Mouse (Mus musculus) limb, embryonic 11.5 days (tissue): ENCODE results near the gene Rcan1. TPM values are rescaled to one million over a fixed set of nuclear protein-coding genes. Genes with fewer than 3 reads are reported as not detected.

Experiments
- ATAC-seq: fragments of 200-750 bp; cut with Nextera tagmentation; 2 replicates; pipeline ENCODE4 v1.8.0; 2017; ENCODE audit warnings: low read depth; ENCODE audit not compliant: insufficient number of reproducible peaks, low FRiP score, low TSS enrichment
- DNase-seq: peaks from one replicate; pipeline ENCODE4 v3.0.0-alpha.2; 2015; ENCODE audit warnings: low spot score
- H3K27ac ChIP-seq: fragments of 300-500 bp; sonication (generic); replicated peaks from 2 replicates; pipeline ENCODE4 v1.5.1; 2014; ENCODE audit warnings: low read depth, mild to moderate bottlenecking, low read length
- H3K27me3 ChIP-seq: fragments of 300-500 bp; sonication (generic); 2 replicates; pipeline ENCODE4 v1.6.1; 2014; ENCODE audit warnings: mild to moderate bottlenecking, low read length, mixed read lengths; ENCODE audit not compliant: control insufficient read depth, insufficient read depth
- H3K36me3 ChIP-seq: fragments of 300-500 bp; sonication (generic); 2 replicates; pipeline ENCODE4 v1.6.1; 2014; ENCODE audit warnings: mild to moderate bottlenecking, low read length, moderate library complexity, mixed read lengths; ENCODE audit not compliant: control insufficient read depth, insufficient read depth
- H3K4me1 ChIP-seq: fragments of 300-500 bp; sonication (generic); 2 replicates; pipeline ENCODE4 v1.6.1; 2014; ENCODE audit warnings: low read length, mixed read lengths; ENCODE audit not compliant: control insufficient read depth, insufficient read depth
- H3K4me2 ChIP-seq: fragments of 300-500 bp; sonication (generic); 2 replicates; pipeline ENCODE4 v1.6.1; 2014; ENCODE audit warnings: low read depth, mild to moderate bottlenecking, moderate library complexity; ENCODE audit not compliant: severe bottlenecking
- H3K4me3 ChIP-seq: fragments of 300-500 bp; sonication (generic); 2 replicates; pipeline ENCODE4 v1.5.1; 2014; ENCODE audit warnings: low read depth, low read length
- H3K9ac ChIP-seq: fragments of 300-500 bp; sonication (generic); 2 replicates; pipeline ENCODE4 v1.6.1; 2014; ENCODE audit warnings: mild to moderate bottlenecking, low read length
- H3K9me3 ChIP-seq: fragments of 300-500 bp; sonication (generic); 2 replicates; pipeline ENCODE4 v1.6.1; 2016; ENCODE audit warnings: low read length; ENCODE audit not compliant: control insufficient read depth
- WGBS: fragments of 180-500 bp; shearing (Covaris S2); extraction: QIAGEN DNeasy Blood & Tissue Kit; methylation state at CpG from one replicate; pipeline ENCODE4 v1.1.7; 2014; 5-methylcytosine and 5-hydroxymethylcytosine counted together
- polyA plus RNA-seq: library from polyadenylated mRNA; unstranded; fragments of >200 nt; fragmentation: Nextera tagmentation; extraction: Ambion mirVana; gene quantifications from 2 replicates; pipeline ENCODE4 v1.2.1, GENCODE M21; 2014

Rcan1 gene
- polyA plus RNA-seq, 1 experiment from 2014 or later = 33.0 TPM

GRCm38 (mm10) chr16:92503105-92503504 is 32.4 kb upstream of the Rcan1 start:
- no peak for ATAC-seq
- WGBS = 79% methylated on average over 5 of the region's 5 CpGs
- DNase-seq = no peak
- no peaks in the 10 kb centered on the region for H3K9me3 ChIP-seq
- no peak overlapping the region for H3K4me2 ChIP-seq
- H3K27me3 ChIP-seq = peaks cover 20% of the 10 kb centered on the region
- no peak overlapping the region for H3K9ac ChIP-seq
- no peak overlapping the region for H3K27ac ChIP-seq
- H3K4me3 ChIP-seq = no peak overlapping the region
- peaks cover 6% of the 10 kb centered on the region for H3K4me1 ChIP-seq
- no peaks in the 10 kb centered on the region for H3K36me3 ChIP-seq

GRCm38 (mm10) chr16:92500534-92500933 is 29.9 kb upstream of the Rcan1 start:
- no peak overlapping the region for H3K27ac ChIP-seq
- H3K36me3 ChIP-seq = no peaks in the 10 kb centered on the region
- peaks cover 31% of the 10 kb centered on the region for H3K27me3 ChIP-seq
- WGBS = 84% methylated on average over 8 of the region's 8 CpGs
- no peak overlapping the region for H3K4me3 ChIP-seq
- DNase-seq (no peak), ATAC-seq (no peak)
- no peak overlapping the region for H3K9ac ChIP-seq
- no peaks in the 10 kb centered on the region for H3K9me3 ChIP-seq
- H3K4me2 ChIP-seq = no peak overlapping the region
- peaks cover 6% of the 10 kb centered on the region for H3K4me1 ChIP-seq

- Histone ChIP-seq H3K9ac (no peak overlapping the region), H3K4me2 (peak overlapping the region; percentile 96; the same call in 1 of the 2 replicates), H3K4me3 (peak overlapping the region; percentile 44; the same call in 1 of the 2 replicates), H3K27me3 (peaks cover 31% of the 10 kb centered on the region), H3K4me1 (peaks cover 6% of the 10 kb centered on the region), H3K36me3 (no peaks in the 10 kb centered on the region), H3K27ac (no peak overlapping the region), H3K9me3 (no peaks in the 10 kb centered on the region)
- DNase-seq = no peak
- ATAC-seq = no peak
- WGBS = 16% methylated on average over 15 of the region's 15 CpGs
These were observed 28.7 kb upstream of the Rcan1 start for GRCm38 (mm10) chr16:92499324-92499723.

GRCm38 (mm10) chr16:92498589-92498981 is 27.9 kb upstream of the Rcan1 start:
- Histone ChIP-seq H3K9me3 (no peaks in the 10 kb centered on the region), H3K4me3 (peak overlapping the region; percentile 44), H3K27ac (no peak overlapping the region), H3K4me1 (peaks cover 6% of the 10 kb centered on the region), H3K36me3 (no peaks in the 10 kb centered on the region), H3K27me3 (peaks cover 31% of the 10 kb centered on the region), H3K9ac (peak overlapping the region; percentile 50; the same call in 1 of the 2 replicates), H3K4me2 (peak overlapping the region; percentile 96)
- ATAC-seq (no peak), DNase-seq (peak; percentile 54)
- 1% methylated on average over 34 of the region's 34 CpGs for WGBS

GRCm38 (mm10) chr16:92497851-92498588 is 27.4 kb upstream of the Rcan1 start:
- DNase-seq (no peak), ATAC-seq (no peak)
- Histone ChIP-seq H3K4me2 (peak overlapping the region; percentile 96), H3K27ac (no peak overlapping the region), H3K4me3 (peak overlapping the region; percentile 44), H3K9me3 (no peaks in the 10 kb centered on the region), H3K4me1 (peaks cover 6% of the 10 kb centered on the region), H3K27me3 (peaks cover 31% of the 10 kb centered on the region), H3K36me3 (no peaks in the 10 kb centered on the region), H3K9ac (peak overlapping the region; percentile 50; the same call in 1 of the 2 replicates)
- 8% methylated on average over 26 of the region's 26 CpGs for WGBS

- Histone ChIP-seq H3K4me2 (no peak overlapping the region), H3K27ac (no peak overlapping the region), H3K9me3 (no peaks in the 10 kb centered on the region), H3K9ac (no peak overlapping the region), H3K27me3 (no peaks in the 10 kb centered on the region), H3K4me3 (no peak overlapping the region), H3K4me1 (no peaks in the 10 kb centered on the region), H3K36me3 (no peaks in the 10 kb centered on the region)
- no peak for ATAC-seq
- 88% methylated on average over 9 of the region's 9 CpGs for WGBS
- DNase-seq = no peak
These were observed 18.7 kb upstream of the Rcan1 start for GRCm38 (mm10) chr16:92489356-92489755.

- ATAC-seq = no peak
- no peaks in the 10 kb centered on the region for H3K9me3 ChIP-seq
- no peak overlapping the region for H3K9ac ChIP-seq
- DNase-seq = no peak
- H3K4me2 ChIP-seq = no peak overlapping the region
- no peak overlapping the region for H3K4me3 ChIP-seq
- WGBS = 89% methylated on average over 5 of the region's 5 CpGs
- no peaks in the 10 kb centered on the region for H3K27me3 ChIP-seq
- no peaks in the 10 kb centered on the region for H3K36me3 ChIP-seq
- no peak overlapping the region for H3K27ac ChIP-seq
- H3K4me1 ChIP-seq = no peaks in the 10 kb centered on the region
These were observed 17.8 kb upstream of the Rcan1 start for GRCm38 (mm10) chr16:92488456-92488855.

- DNase-seq = peak; percentile 50
These were observed 16.8 kb upstream of the Rcan1 start for GRCm38 (mm10) chr16:92487489-92487888.

More at GRCm38 (mm10) chr16:92487489-92487888, 16.8 kb upstream of the Rcan1 start:
- WGBS = 63% methylated on average over 4 of the region's 4 CpGs
- Histone ChIP-seq H3K36me3 (no peaks in the 10 kb centered on the region), H3K9ac (no peak overlapping the region), H3K27ac (no peak overlapping the region), H3K27me3 (no peaks in the 10 kb centered on the region), H3K4me2 (no peak overlapping the region), H3K9me3 (no peaks in the 10 kb centered on the region), H3K4me3 (no peak overlapping the region), H3K4me1 (no peaks in the 10 kb centered on the region)
- no peak for ATAC-seq
